Mouse (Mus musculus) megakaryocyte, embryonic 14.5 days (primary cell): ENCODE measurements around the gene Madd.

Experiments
- FLI1 ChIP-seq: IDR thresholded peaks from 2 replicates; pipeline ENCODE4 v1.6.1; 2012; ENCODE audit warnings: low read length, inconsistent platforms, mixed read lengths
- GATA1 ChIP-seq: IDR thresholded peaks from 3 replicates; pipeline ENCODE4 v1.6.1; 2012; ENCODE audit warnings: mixed read lengths, low read length, inconsistent platforms, borderline replicate concordance

DNA sequence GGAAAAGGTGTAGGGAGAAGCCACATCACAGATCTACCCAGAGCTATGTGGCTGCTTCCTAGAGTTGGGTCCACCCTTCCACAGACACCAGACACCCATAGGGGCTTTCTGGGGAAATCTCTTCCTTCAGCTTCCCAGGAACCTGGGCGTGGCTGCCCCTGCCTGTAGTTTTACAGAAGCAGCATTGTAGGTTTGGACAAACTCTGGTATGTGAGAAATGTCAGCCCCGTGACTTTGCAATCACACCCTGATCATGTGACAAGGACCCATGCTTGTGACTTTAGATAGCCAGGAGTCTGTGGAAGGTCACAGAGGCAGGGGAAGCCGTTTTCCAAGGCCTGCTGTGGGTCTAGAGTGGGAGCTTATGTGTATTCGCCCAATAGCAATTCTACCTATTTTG lies 71.1 kb downstream of the Madd start:
- TF ChIP-seq GATA1 (no peak), FLI1 (no peak)
